Mouse (Mus musculus) stomach, postnatal 0 days (tissue): ENCODE data around the gene Ate1.

Source experiments
- CTCF ChIP-seq: IDR thresholded peaks from 2 replicates; pipeline ENCODE4 v1.5.1; 2016; ENCODE audit warnings: antibody characterized with exemption, low read depth, mild to moderate bottlenecking, moderate library complexity
- EP300 ChIP-seq: optimal IDR thresholded peaks from 2 replicates; pipeline ENCODE3; 2016; ENCODE audit warnings: antibody characterized with exemption

GRCm38 (mm10) chr7:130403346-130403745 is 116.8 kb downstream of the Ate1 start:
- no peak for TF ChIP-seq EP300
- TF ChIP-seq CTCF, result no peak
